Mouse (Mus musculus) ES-Bruce4 (cell line): ENCODE results near the gene Arhgef10l. TPM values are rescaled to one million over a fixed set of nuclear protein-coding genes. Genes with fewer than 3 reads are reported as not detected.

Source experiments
- H3K27ac ChIP-seq: 2 replicates; pipeline ENCODE4 v1.5.1; 2012; ENCODE audit warnings: low read length, inconsistent platforms; ENCODE audit not compliant: insufficient read depth
- H3K27me3 ChIP-seq: 2 replicates; pipeline ENCODE4 v1.6.1; 2012; ENCODE audit warnings: mild to moderate bottlenecking, low read length, inconsistent platforms; ENCODE audit not compliant: control insufficient read depth, poor library complexity, insufficient read depth, severe bottlenecking
- H3K36me3 ChIP-seq: 2 replicates; pipeline ENCODE4 v1.6.1; 2012; ENCODE audit warnings: inconsistent platforms, mild to moderate bottlenecking, low read length, moderate library complexity; ENCODE audit not compliant: control insufficient read depth, poor library complexity, insufficient read depth, severe bottlenecking
- H3K4me1 ChIP-seq: one replicate; pipeline ENCODE4 v1.8.1; 2011; ENCODE audit warnings: low read length; ENCODE audit not compliant: control insufficient read depth, insufficient read depth
- H3K4me3 ChIP-seq: 2 replicates; pipeline ENCODE4 v1.5.1; 2011; ENCODE audit warnings: low read depth, mild to moderate bottlenecking, low read length
- H3K9ac ChIP-seq: 2 replicates; pipeline ENCODE4 v1.6.1; 2012; ENCODE audit warnings: low read depth, mild to moderate bottlenecking, inconsistent platforms; ENCODE audit not compliant: poor library complexity, severe bottlenecking
- H3K9me3 ChIP-seq: replicated peaks from 2 replicates; pipeline ENCODE4 v1.6.1; 2012; ENCODE audit warnings: mild to moderate bottlenecking, low read length, inconsistent platforms; ENCODE audit not compliant: control insufficient read depth, poor library complexity, insufficient read depth, severe bottlenecking
- CTCF ChIP-seq: IDR thresholded peaks from one replicate; pipeline ENCODE4 v1.8.1; 2011; ENCODE audit warnings: low read depth, low read length
- EP300 ChIP-seq: IDR thresholded peaks from 2 replicates; pipeline ENCODE4 v1.6.1; 2011; ENCODE audit warnings: low read depth, low read length; ENCODE audit not compliant: insufficient read depth
- POLR2A ChIP-seq: IDR thresholded peaks from one replicate; pipeline ENCODE4 v1.8.1; 2011; ENCODE audit warnings: low read length; ENCODE audit not compliant: insufficient read depth
- polyA plus RNA-seq: library from polyadenylated mRNA; stranded (reverse); fragments of >200 nt; gene quantifications from 2 replicates; pipeline ENCODE4 v1.2.4, GENCODE M21; 2011; ENCODE audit warnings: low read depth; ENCODE audit not compliant: missing spikeins, insufficient read depth, insufficient read length

Gene Arhgef10l
- polyA plus RNA-seq, 1 experiment = 7.7 TPM

DNA sequence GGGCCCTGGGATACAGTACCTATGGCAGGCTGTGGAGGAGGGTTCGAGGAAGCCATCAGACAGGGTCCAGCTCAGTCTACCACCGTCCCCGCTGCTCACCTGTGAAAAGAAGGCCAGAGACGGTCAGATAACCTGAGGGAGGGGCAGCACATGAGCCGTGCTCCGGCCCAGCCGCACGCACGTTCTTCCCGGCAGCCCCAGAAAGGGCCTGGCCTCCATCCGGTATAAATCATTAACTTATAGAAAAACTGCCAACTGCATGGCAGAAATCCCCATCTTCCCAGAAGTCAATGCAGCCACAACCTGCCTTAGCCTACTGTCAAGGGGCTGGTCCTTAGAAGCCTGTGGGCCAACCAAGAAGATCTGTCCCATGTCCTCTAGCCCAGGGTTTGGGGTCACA, 48.9 kb downstream of the Arhgef10l start:
- H3K27ac ChIP-seq = no peak overlapping the region

DNA sequence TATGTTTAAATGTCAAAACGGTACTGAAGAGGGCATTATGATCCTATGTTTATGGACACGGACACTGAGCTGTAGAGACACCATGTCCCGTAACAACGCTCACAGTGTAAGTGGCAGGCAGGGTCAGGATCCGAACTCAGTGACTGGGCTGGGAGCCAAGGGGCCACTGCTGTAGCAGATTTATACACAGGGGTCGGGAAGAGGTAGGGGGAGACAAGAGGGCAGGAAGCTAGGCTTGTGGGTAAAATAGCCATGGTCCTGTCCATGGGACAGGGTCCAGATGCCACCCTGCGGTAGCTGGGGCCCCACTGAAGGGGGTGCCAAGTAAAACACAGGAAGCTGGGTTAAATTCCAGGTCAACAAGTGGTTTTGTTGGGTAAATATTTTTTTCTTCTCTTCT, 49.6 kb downstream of the Arhgef10l start:
- TF ChIP-seq EP300 (no peak), POLR2A (no peak), CTCF (no peak)
- Histone ChIP-seq H3K36me3 (no peaks in the 10 kb centered on the region), H3K9ac (no peak overlapping the region), H3K9me3 (no peaks in the 10 kb centered on the region), H3K27me3 (no peaks in the 10 kb centered on the region), H3K4me1 (peaks cover 3% of the 10 kb centered on the region), H3K27ac (no peak overlapping the region), H3K4me3 (no peak overlapping the region)

More for the DNA sequence above, 48.9 kb downstream of the Arhgef10l start:
- Histone ChIP-seq H3K9me3 (no peaks in the 10 kb centered on the region), H3K36me3 (no peaks in the 10 kb centered on the region), H3K4me3 (no peak overlapping the region), H3K27me3 (no peaks in the 10 kb centered on the region), H3K9ac (no peak overlapping the region), H3K4me1 (peaks cover under 1% of the 10 kb centered on the region)
- TF ChIP-seq POLR2A = no peak
- no peak for TF ChIP-seq EP300
- no peak for TF ChIP-seq CTCF

DNA sequence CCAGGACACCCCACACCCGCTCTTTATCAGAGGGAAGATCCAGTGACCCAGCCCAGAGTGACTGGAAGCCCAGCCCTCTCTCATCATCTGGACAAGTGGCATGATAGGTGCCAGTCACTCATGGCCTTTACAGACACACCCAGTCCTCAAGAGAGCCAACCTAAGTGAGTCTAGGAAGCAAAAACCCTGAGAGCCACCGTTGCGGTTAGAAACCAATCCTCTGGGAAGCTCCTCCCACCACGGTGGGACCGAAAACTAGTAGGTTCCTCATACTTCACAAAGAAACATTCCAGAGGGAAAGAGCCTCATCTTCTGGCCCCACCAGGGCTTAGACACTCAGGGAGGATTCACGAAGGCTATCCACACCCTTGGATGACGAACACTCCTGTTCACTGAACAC, 50.0 kb downstream of the Arhgef10l start:
- Histone ChIP-seq H3K4me3 (no peak overlapping the region), H3K9ac (no peak overlapping the region), H3K27me3 (no peaks in the 10 kb centered on the region), H3K27ac (no peak overlapping the region), H3K4me1 (peaks cover 5% of the 10 kb centered on the region), H3K36me3 (no peaks in the 10 kb centered on the region), H3K9me3 (no peaks in the 10 kb centered on the region)
- TF ChIP-seq POLR2A (no peak), EP300 (no peak), CTCF (no peak)

DNA sequence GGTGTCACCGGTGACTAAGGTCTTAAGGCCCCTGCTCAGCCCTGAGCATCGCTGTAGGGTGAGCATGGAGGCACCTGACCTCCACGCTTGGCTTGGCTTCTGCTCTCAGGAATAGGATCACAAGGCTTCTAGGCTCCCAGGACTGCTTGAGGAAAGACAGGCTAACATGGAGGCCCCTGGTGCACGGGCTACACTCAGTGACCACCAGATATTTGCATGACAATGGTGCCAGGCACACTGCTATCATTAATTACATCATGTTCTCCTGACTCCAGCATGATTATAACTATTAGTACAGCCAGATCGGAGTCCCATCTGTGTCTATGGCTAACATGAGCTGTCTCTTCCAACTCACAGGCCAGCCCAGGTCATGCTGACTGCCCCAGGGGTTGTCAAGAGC, 51.3 kb downstream of the Arhgef10l start:
- Histone ChIP-seq H3K4me1 (peaks cover 5% of the 10 kb centered on the region), H3K9me3 (no peaks in the 10 kb centered on the region), H3K4me3 (no peak overlapping the region), H3K27ac (no peak overlapping the region), H3K27me3 (no peaks in the 10 kb centered on the region), H3K9ac (no peak overlapping the region), H3K36me3 (no peaks in the 10 kb centered on the region)
- TF ChIP-seq EP300 (no peak), CTCF (no peak), POLR2A (no peak)

DNA sequence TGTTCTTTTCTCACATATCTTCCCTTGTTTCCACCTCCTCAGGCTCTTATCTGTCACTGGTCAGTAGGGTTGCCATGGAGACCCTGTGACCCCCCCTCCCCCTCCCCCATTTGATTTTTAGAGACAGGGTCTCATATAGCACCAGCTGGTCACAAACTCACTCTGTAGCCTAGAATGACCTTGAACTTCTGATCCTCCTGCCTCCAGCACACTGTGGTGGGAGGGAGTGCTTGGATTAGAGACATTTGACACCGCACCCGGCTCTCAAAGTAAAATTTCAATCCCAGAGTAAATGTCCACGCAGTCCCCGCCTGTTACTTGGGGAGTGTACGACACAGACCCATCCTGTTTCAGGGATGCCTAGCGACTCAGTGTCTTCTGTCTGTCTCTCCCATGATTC, 51.7 kb downstream of the Arhgef10l start:
- no peak overlapping the region for H3K9ac ChIP-seq
- no peak overlapping the region for H3K27ac ChIP-seq
- no peaks in the 10 kb centered on the region for H3K36me3 ChIP-seq
- H3K9me3 ChIP-seq = no peaks in the 10 kb centered on the region
- H3K27me3 ChIP-seq = no peaks in the 10 kb centered on the region
- TF ChIP-seq POLR2A (no peak), CTCF (no peak), EP300 (no peak)
- H3K4me1 ChIP-seq = peaks cover 5% of the 10 kb centered on the region
- H3K4me3 ChIP-seq = no peak overlapping the region

DNA sequence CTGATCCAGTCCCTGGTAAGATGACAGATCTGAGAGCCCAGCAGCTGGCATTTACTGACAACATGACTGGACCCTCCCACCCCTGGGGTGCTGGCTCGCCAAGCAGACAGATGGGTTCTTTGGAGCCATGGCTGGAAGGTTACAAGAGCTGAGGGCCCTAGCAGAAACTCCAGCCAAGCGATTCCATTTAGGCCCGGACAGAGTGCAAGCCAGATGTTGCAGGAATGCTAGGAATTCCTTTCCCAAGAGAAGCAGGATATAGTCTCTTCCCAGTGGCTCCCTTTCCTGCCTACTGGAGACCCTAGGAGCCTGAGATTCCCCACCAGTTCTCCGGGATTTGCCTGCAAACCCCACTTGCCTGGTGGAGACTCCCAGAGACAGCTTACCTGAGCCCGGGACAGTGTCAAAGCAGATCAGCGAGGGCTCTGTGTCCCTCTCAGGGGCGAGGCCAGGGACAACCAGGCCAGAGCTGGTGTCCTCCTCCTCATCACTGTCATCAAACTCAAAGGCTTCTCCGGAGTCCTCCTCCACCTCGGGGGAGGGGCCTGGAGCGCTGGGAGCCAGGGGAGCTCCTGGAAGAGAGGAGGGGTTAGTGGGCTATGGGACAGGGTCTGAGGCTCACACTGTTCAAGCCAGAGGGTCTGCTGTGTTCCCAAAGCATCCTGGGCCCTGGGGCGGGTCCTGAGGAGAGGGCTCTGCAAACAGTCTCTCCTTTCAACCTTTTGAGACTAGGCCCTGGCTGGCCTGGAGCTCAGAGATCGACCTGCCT, 54.8 kb downstream of the Arhgef10l start:
- H3K9ac ChIP-seq = no peak overlapping the region
- H3K9me3 ChIP-seq = no peaks in the 10 kb centered on the region
- peaks cover 5% of the 10 kb centered on the region for H3K4me1 ChIP-seq
- no peaks in the 10 kb centered on the region for H3K36me3 ChIP-seq
- no peak overlapping the region for H3K4me3 ChIP-seq
- no peaks in the 10 kb centered on the region for H3K27me3 ChIP-seq
- TF ChIP-seq CTCF = no peak
- TF ChIP-seq EP300 = no peak
- TF ChIP-seq POLR2A = no peak
- no peak overlapping the region for H3K27ac ChIP-seq
